12 mouse cellular contexts compared by ENCODE assay signal in the genomic region with DNA sequence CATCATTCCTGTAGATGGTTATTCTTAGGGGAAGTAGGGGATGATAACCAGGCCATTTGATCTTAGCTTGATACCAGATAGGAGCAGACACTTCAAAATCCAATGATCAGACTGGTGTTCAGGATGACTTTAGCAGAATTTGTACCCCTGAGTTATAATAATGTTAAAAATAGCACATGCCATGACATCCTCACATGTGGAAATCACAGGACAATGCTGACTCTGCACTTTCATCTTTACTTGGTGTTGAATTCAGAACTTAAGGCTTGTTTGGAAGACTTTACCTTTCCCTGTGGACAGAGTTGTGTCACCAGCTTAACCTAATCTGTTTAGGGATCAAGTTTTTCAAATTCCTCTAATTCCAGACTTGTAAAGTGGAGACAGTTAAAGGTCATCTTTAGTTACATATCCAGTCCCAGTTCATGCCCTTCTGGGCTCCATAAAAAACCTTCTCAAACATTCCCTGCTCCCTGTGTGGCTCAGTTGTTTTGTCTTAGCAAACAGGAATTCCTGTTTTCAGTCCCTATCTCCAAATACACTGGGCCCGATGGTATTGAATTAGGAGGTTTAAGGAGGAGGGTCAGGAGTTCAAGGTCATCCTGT. TPM values are rescaled to one million over a fixed set of nuclear protein-coding genes. Genes with fewer than 3 reads are reported as not detected.
DNase-seq lines count a peak whose midpoint lies in the region; ATAC-seq and TF ChIP-seq lines count a peak whose summit lies in the region.
"Had no signal": no experiment of that assay in that cellular context is flagged by ENCODE, and none has a peak within 500 bp of the region (broad histone marks: within the 10 kb centered on the region; RNA-seq: fewer than 3 reads in every experiment).

No protein-coding gene starts in this region.

- WGBS in forebrain, embryonic 13.5 days = 66% methylated on average over 1 of the region's 1 CpGs
- 62% methylated on average over 1 of the region's 1 CpGs for WGBS in forebrain, embryonic 15.5 days
- WGBS in kidney, postnatal 0 days = 18% methylated on average over 1 of the region's 1 CpGs
- WGBS in midbrain, postnatal 0 days = 67% methylated on average over 1 of the region's 1 CpGs

- TF ChIP-seq CTCF in kidney, postnatal 0 days (IDR thresholded peaks at IDR 0.05; ENCODE audit: low read depth) = no peak
- TF ChIP-seq CTCF in midbrain, postnatal 0 days (IDR thresholded peaks at IDR 0.05) = no peak

- peaks cover 26% of the 10 kb centered on the region for H3K4me1 ChIP-seq in forebrain, embryonic 13.5 days
- H3K4me1 ChIP-seq in forebrain, embryonic 15.5 days = peaks cover 31% of the 10 kb centered on the region
- H3K4me1 ChIP-seq in kidney, postnatal 0 days (replicated peaks; ENCODE audit: insufficient read depth, low read length) = peaks cover 13% of the 10 kb centered on the region
- H3K4me1 ChIP-seq in midbrain, postnatal 0 days (ENCODE audit: insufficient read depth, low read length) = no peaks in the 10 kb centered on the region

- H3K36me3 ChIP-seq in forebrain, embryonic 13.5 days (ENCODE audit: poor library complexity, severe bottlenecking) = no peaks in the 10 kb centered on the region
- H3K36me3 ChIP-seq in forebrain, embryonic 15.5 days = no peaks in the 10 kb centered on the region
- no peaks in the 10 kb centered on the region for H3K36me3 ChIP-seq in kidney, postnatal 0 days (ENCODE audit: insufficient read depth, low read length)
- H3K36me3 ChIP-seq in midbrain, postnatal 0 days (ENCODE audit: insufficient read depth, low read length) = no peaks in the 10 kb centered on the region
- H3K36me3 ChIP-seq: lung, embryonic 15.5 days had no signal

- no peak overlapping the region for H3K27ac ChIP-seq in forebrain, embryonic 13.5 days
- H3K27ac ChIP-seq in forebrain, embryonic 15.5 days (replicated peaks) = no peak overlapping the region
- no peak overlapping the region for H3K27ac ChIP-seq in kidney, postnatal 0 days
- H3K27ac ChIP-seq in midbrain, postnatal 0 days (ENCODE audit: low read depth, low read length) = no peak overlapping the region
- H3K27ac ChIP-seq: left cerebral cortex, adult 2 months had no signal

- no peak overlapping the region for H3K9ac ChIP-seq in forebrain, embryonic 13.5 days
- no peak overlapping the region for H3K9ac ChIP-seq in forebrain, embryonic 15.5 days (replicated peaks)
- H3K9ac ChIP-seq in kidney, postnatal 0 days (ENCODE audit: low read depth, low read length) = no peak overlapping the region
- H3K9ac ChIP-seq in midbrain, postnatal 0 days (replicated peaks; ENCODE audit: low read length, poor library complexity, severe bottlenecking) = no peak overlapping the region
- H3K9ac ChIP-seq: lung, embryonic 15.5 days had no signal

- DNase-seq in kidney, postnatal 0 days (ENCODE audit: low spot score) = peak; percentile 37
- no peak for DNase-seq in kidney, adult 18-20 months
- DNase-seq in ZHBTc4 (ENCODE audit: low read depth, low spot score) (peak; percentile 57), adipocyte (ENCODE audit: low spot score) (no peak)
- no peak for DNase-seq in midbrain, postnatal 0 days (ENCODE audit: low spot score)
- DNase-seq in cerebellum, adult 8-10 months = no peak
- DNase-seq: cerebellum, adult 18-20 months had no signal

- no peak for ATAC-seq in forebrain, embryonic 13.5 days
- ATAC-seq in forebrain, embryonic 15.5 days (replicated peaks) = no peak
- ATAC-seq in kidney, postnatal 0 days (replicated peaks; ENCODE audit: low FRiP score, low read depth) = no peak
- ATAC-seq in midbrain, postnatal 0 days (ENCODE audit: low FRiP score) = no peak
- ATAC-seq: intestine, postnatal 0 days had no signal

- no peaks in the 10 kb centered on the region for H3K9me3 ChIP-seq in forebrain, embryonic 13.5 days (replicated peaks)
- no peaks in the 10 kb centered on the region for H3K9me3 ChIP-seq in forebrain, embryonic 15.5 days
- no peaks in the 10 kb centered on the region for H3K9me3 ChIP-seq in kidney, postnatal 0 days (replicated peaks; ENCODE audit: low read length)
- H3K9me3 ChIP-seq in midbrain, postnatal 0 days (ENCODE audit: low read length) = no peaks in the 10 kb centered on the region
- H3K9me3 ChIP-seq: lung, embryonic 15.5 days had no signal

- H3K27me3 ChIP-seq in forebrain, embryonic 13.5 days = no peaks in the 10 kb centered on the region
- no peaks in the 10 kb centered on the region for H3K27me3 ChIP-seq in forebrain, embryonic 15.5 days
- H3K27me3 ChIP-seq in kidney, postnatal 0 days (ENCODE audit: insufficient read depth, low read length) = no peaks in the 10 kb centered on the region
- H3K27me3 ChIP-seq in midbrain, postnatal 0 days (ENCODE audit: insufficient read depth, low read length) = no peaks in the 10 kb centered on the region
- H3K27me3 ChIP-seq: lung, embryonic 15.5 days had no signal

- peak overlapping the region; percentile 89; the same call in 1 of the 2 replicates for H3K4me2 ChIP-seq in forebrain, embryonic 13.5 days
- H3K4me2 ChIP-seq in forebrain, embryonic 15.5 days (replicated peaks) = no peak overlapping the region; the same call in 1 of the 2 replicates
- H3K4me2 ChIP-seq in kidney, postnatal 0 days (ENCODE audit: low read length) = peak overlapping the region; percentile 95; the same call in 1 of the 2 replicates
- peak overlapping the region; percentile 91 for H3K4me2 ChIP-seq in midbrain, postnatal 0 days (ENCODE audit: low read depth, low read length, poor library complexity, severe bottlenecking)

- H3K4me3 ChIP-seq in forebrain, embryonic 13.5 days = no peak overlapping the region
- no peak overlapping the region for H3K4me3 ChIP-seq in forebrain, embryonic 15.5 days
- H3K4me3 ChIP-seq in kidney, postnatal 0 days (replicated peaks; ENCODE audit: low read depth, low read length) = no peak overlapping the region
- H3K4me3 ChIP-seq in midbrain, postnatal 0 days (ENCODE audit: low read depth, low read length) = peak overlapping the region; percentile 73; the same call in 1 of the 2 replicates
- H3K4me3 ChIP-seq: lung, embryonic 15.5 days had no signal

RNA-seq across cellular contexts. Expression of a gene that starts 5.9 kb away (rescaled TPM):
- polyA plus RNA-seq in forebrain, embryonic 13.5 days (2015; fragmentation: Nextera tagmentation; extraction: Ambion mirVana) = 36.7 and 39.9 TPM in 2 replicates
- 34.2 and 36.8 TPM in 2 replicates for polyA plus RNA-seq in forebrain, embryonic 15.5 days (2015; fragmentation: Nextera tagmentation; extraction: Ambion mirVana)
- 22.5 and 26.2 TPM in 2 replicates for polyA plus RNA-seq in kidney, postnatal 0 days (2015; fragmentation: Nextera tagmentation; extraction: Ambion mirVana)
- total RNA-seq in midbrain, postnatal 0 days (2014; rRNA removed) = 18.0 and 27.6 TPM in 2 replicates
- polyA plus RNA-seq in midbrain, postnatal 0 days (2015; fragmentation: Nextera tagmentation; extraction: Ambion mirVana) = 16.4 and 19.3 TPM in 2 replicates

Comparison
In these comparisons a context has a peak if more than half of its experiments do, and no peak if none do; other contexts are left out.
1. DNase-seq: peak in kidney, postnatal 0 days (single experiment) and ZHBTc4 (single experiment); none in kidney, adult 18-20 months (single experiment), midbrain, postnatal 0 days (single experiment), cerebellum, adult 8-10 months (single experiment) and adipocyte (single experiment).